In genomic region chrX:94048048-94048447, GRCm38 (mm10) we compare ENCODE assay signal across 8 mouse cellular contexts.
A peak's percentile ranks its signal among the peaks of the same experiment; 100 is the strongest.
DNase-seq lines count a peak whose midpoint lies in the region; ATAC-seq lines count a peak whose summit lies in the region.

No protein-coding gene starts in this region.

- peak; percentile 67 for ATAC-seq in frontal cortex, adult (ENCODE audit: low TSS enrichment)

- DNase-seq in frontal cortex, postnatal 10 days (ENCODE audit: low spot score in 2 of 2): no peak
- DNase-seq in testis, postnatal 14 days (ENCODE audit: low spot score): peak; percentile 14
- DNase-seq in testis, postnatal 10 days (ENCODE audit: low spot score): no peak
- peak; percentile 24 for DNase-seq in heart, postnatal 4 days
- peak; percentile 56 for DNase-seq in skeletal muscle tissue, adult 2 months (ENCODE audit: low read depth, low spot score)
- DNase-seq in thymus, adult 18-20 months: no peak
- DNase-seq in B cell, adult 2 months: no peak

Comparison
In these comparisons a context has a peak if more than half of its experiments do, and no peak if none do; other contexts are left out.
1. DNase-seq: peak in testis, postnatal 14 days (single experiment), heart, postnatal 4 days (single experiment) and skeletal muscle tissue, adult 2 months (single experiment); none in frontal cortex, postnatal 10 days (0 of 2), testis, postnatal 10 days (single experiment), thymus, adult 18-20 months (0 of 2) and B cell, adult 2 months (0 of 2).